Mouse (Mus musculus): Measurements from ENCODE around the gene Banp.

DNA sequence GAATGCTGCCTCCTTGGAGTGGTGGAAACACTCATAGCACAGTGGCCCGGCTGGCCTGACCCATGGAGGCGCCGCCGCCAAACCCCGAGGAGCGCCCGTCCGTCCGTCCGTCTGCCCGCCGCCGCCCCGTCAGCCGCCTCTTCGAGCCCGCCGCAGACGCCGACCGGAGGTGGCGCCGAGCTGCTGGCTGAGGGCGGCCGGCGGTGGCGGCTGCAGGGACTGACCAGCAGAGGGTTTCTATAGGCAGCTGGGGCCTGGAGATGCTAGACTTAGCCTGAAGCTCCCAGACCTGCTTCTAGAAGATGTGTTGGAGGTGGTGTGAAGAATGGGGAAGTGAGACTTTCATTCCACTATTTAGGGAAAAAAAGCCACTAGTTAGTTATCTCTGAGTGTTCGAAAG is 24.4 kb downstream of the Banp start:
- TF ChIP-seq EP300 (IDR thresholded peaks at IDR 0.05; ENCODE audit: low read depth) (no peak), CTCF (IDR thresholded peaks at IDR 0.05; ENCODE audit: low read depth) (no peak)

All from heart, postnatal 0 days (tissue).